Mouse (Mus musculus) hindbrain, embryonic 11.5 days (tissue): Measurements from ENCODE around the gene Sub1. TPM values are rescaled to one million over a fixed set of nuclear protein-coding genes. Genes with fewer than 3 reads are reported as not detected.

Experiments
- ATAC-seq: fragments of 200-750 bp; cut with Nextera tagmentation; 2 replicates; pipeline ENCODE4 v1.8.0; 2017; ENCODE audit warnings: mild to moderate bottlenecking, moderate TSS enrichment, moderate library complexity; ENCODE audit not compliant: low FRiP score
- DNase-seq: peaks from one replicate; pipeline ENCODE4 v3.0.0-alpha.2; 2015; ENCODE audit warnings: low spot score
- H3K27ac ChIP-seq: fragments of 300-500 bp; sonication (generic); 2 replicates; pipeline ENCODE4 v1.5.1; 2014; ENCODE audit warnings: mild to moderate bottlenecking, low read depth, low read length
- H3K27me3 ChIP-seq: fragments of 300-500 bp; sonication (generic); 2 replicates; pipeline ENCODE4 v1.6.1; 2014; ENCODE audit warnings: mild to moderate bottlenecking, low read length, moderate library complexity, mixed read lengths; ENCODE audit not compliant: control insufficient read depth, insufficient read depth
- H3K36me3 ChIP-seq: fragments of 300-500 bp; sonication (generic); 2 replicates; pipeline ENCODE4 v1.6.1; 2014; ENCODE audit warnings: mild to moderate bottlenecking, low read length, moderate library complexity, mixed read lengths; ENCODE audit not compliant: control insufficient read depth, insufficient read depth
- H3K4me1 ChIP-seq: fragments of 300-500 bp; sonication (generic); replicated peaks from 2 replicates; pipeline ENCODE4 v1.6.1; 2014; ENCODE audit warnings: low read length, mixed read lengths; ENCODE audit not compliant: control insufficient read depth, insufficient read depth
- H3K4me2 ChIP-seq: fragments of 300-500 bp; sonication (generic); replicated peaks from 2 replicates; pipeline ENCODE4 v1.6.1; 2014; ENCODE audit warnings: mild to moderate bottlenecking, low read depth, low read length
- H3K4me3 ChIP-seq: fragments of 300-500 bp; sonication (generic); 2 replicates; pipeline ENCODE4 v1.5.1; 2014; ENCODE audit warnings: low read depth, low read length
- H3K9ac ChIP-seq: fragments of 300-500 bp; sonication (generic); 2 replicates; pipeline ENCODE4 v1.6.1; 2014; ENCODE audit warnings: low read depth, low read length
- H3K9me3 ChIP-seq: fragments of 300-500 bp; sonication (generic); 2 replicates; pipeline ENCODE4 v1.6.1; 2016; ENCODE audit warnings: low read length; ENCODE audit not compliant: control insufficient read depth
- WGBS: fragments of 180-500 bp; shearing (Covaris S2); extraction: QIAGEN DNeasy Blood & Tissue Kit; methylation state at CpG from one replicate; pipeline ENCODE4 v1.1.7; 2014; 5-methylcytosine and 5-hydroxymethylcytosine counted together
- polyA plus RNA-seq: library from polyadenylated mRNA; unstranded; fragments of >200 nt; fragmentation: Nextera tagmentation; extraction: Ambion mirVana; gene quantifications from 2 replicates; pipeline ENCODE4 v1.2.1, GENCODE M21; 2014

Sub1 gene
- polyA plus RNA-seq, 1 experiment from 2014 or later: 727 TPM

DNA sequence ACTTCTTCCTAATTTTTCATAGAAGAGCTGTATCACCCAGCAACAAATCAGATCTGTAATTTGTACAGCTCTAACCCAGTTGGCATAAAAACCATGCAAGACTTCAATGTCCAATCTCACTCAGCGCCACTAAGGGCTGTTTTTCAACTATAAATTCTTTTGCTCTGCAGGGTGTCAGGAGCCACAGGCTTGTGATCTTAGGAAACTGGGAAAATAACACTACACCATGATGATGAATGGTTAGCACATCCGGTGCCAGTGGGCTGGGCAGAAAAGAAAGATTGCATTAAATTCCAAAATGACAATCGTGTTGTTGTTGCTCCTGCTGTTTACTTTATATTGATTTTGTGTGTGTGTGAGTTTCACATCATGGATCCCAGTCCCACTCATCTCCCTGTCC is 47.3 kb downstream of the Sub1 start:
- Histone ChIP-seq H3K36me3 (no peaks in the 10 kb centered on the region), H3K27ac (no peak overlapping the region), H3K9ac (no peak overlapping the region), H3K4me1 (no peaks in the 10 kb centered on the region), H3K4me3 (no peak overlapping the region), H3K4me2 (no peak overlapping the region), H3K27me3 (no peaks in the 10 kb centered on the region), H3K9me3 (no peaks in the 10 kb centered on the region)
- no peak for DNase-seq
- no peak for ATAC-seq
- whole genome bisulfite sequencing: 89% methylated on average over 3 of the region's 3 CpGs

GRCm38 (mm10) chr15:11940855-11941254 is 55.9 kb downstream of the Sub1 start:
- Histone ChIP-seq H3K9ac (no peak overlapping the region), H3K27me3 (no peaks in the 10 kb centered on the region), H3K4me2 (no peak overlapping the region), H3K36me3 (no peaks in the 10 kb centered on the region), H3K4me3 (no peak overlapping the region), H3K27ac (no peak overlapping the region), H3K4me1 (no peaks in the 10 kb centered on the region), H3K9me3 (no peaks in the 10 kb centered on the region)
- DNase-seq (peak; percentile 1), ATAC-seq (no peak)
- 55% methylated on average over 5 of the region's 5 CpGs for WGBS

Other genes starting within 250 kb of the Sub1 start
- 4.2 and 5.3 TPM in 2 replicates for gene Npr3, start 89.7 kb downstream of the Sub1 start, polyA plus RNA-seq
- gene Zfr, start 120.8 kb upstream of the Sub1 start, polyA plus RNA-seq: 142 and 165 TPM in 2 replicates
- gene Mtmr12, start 208.0 kb upstream of the Sub1 start, polyA plus RNA-seq: 15.2 and 16.7 TPM in 2 replicates